Mouse (Mus musculus) heart, adult 2 months (tissue): ENCODE data around the gene Tmem239.

Experiments
- CTCF ChIP-seq: fragments of 200-600 bp; IDR thresholded peaks from 2 replicates; pipeline ENCODE4 v1.8.1; 2022; ENCODE audit warnings: antibody characterized with exemption, mild to moderate bottlenecking, moderate library complexity
- EP300 ChIP-seq: fragments of 200-500 bp; IDR thresholded peaks from 2 replicates; pipeline ENCODE4 v1.6.1; 2011; ENCODE audit warnings: low read depth, low read length, control low read depth; ENCODE audit not compliant: insufficient read depth
- POLR2A ChIP-seq: fragments of 200-500 bp; IDR thresholded peaks from 2 replicates; pipeline ENCODE4 v1.6.1; 2011; ENCODE audit warnings: mild to moderate bottlenecking, low read depth, low read length, control low read depth; ENCODE audit not compliant: insufficient read depth

GRCm38 (mm10) chr2:130448449-130448848 is 42.2 kb downstream of the Tmem239 start:
- TF ChIP-seq CTCF (no peak), POLR2A (no peak), EP300 (no peak)
